Mouse (Mus musculus) embryonic facial prominence, embryonic 14.5 days (tissue): Measurements from ENCODE around the gene Tpra1. TPM values are rescaled to one million over a fixed set of nuclear protein-coding genes. Genes with fewer than 3 reads are reported as not detected.

ENCODE experiments used
- ATAC-seq: fragments of 200-750 bp; cut with Nextera tagmentation; 2 replicates; pipeline ENCODE4 v1.8.0; 2017; ENCODE audit warnings: low read depth, moderate number of reproducible peaks, moderate TSS enrichment
- DNase-seq: peaks from one replicate; pipeline ENCODE4 v3.0.0-alpha.2; 2015; ENCODE audit warnings: low spot score
- H3K27ac ChIP-seq: fragments of 300-500 bp; sonication (generic); replicated peaks from 2 replicates; pipeline ENCODE4 v1.5.1; 2014; ENCODE audit warnings: low read depth, mild to moderate bottlenecking, low read length, moderate library complexity
- H3K27me3 ChIP-seq: fragments of 300-500 bp; sonication (generic); replicated peaks from 2 replicates; pipeline ENCODE4 v1.6.1; 2014; ENCODE audit warnings: low read length; ENCODE audit not compliant: control insufficient read depth, insufficient read depth
- H3K36me3 ChIP-seq: fragments of 300-500 bp; sonication (generic); 2 replicates; pipeline ENCODE4 v1.6.1; 2014; ENCODE audit warnings: low read length, mixed read lengths; ENCODE audit not compliant: control insufficient read depth, insufficient read depth
- H3K4me1 ChIP-seq: fragments of 300-500 bp; sonication (generic); 2 replicates; pipeline ENCODE4 v1.6.1; 2014; ENCODE audit warnings: antibody characterized with exemption, low read length; ENCODE audit not compliant: control insufficient read depth, insufficient read depth
- H3K4me2 ChIP-seq: fragments of 300-500 bp; sonication (generic); 2 replicates; pipeline ENCODE4 v1.6.1; 2014; ENCODE audit warnings: low read depth, mild to moderate bottlenecking, low read length, moderate library complexity, mixed read lengths
- H3K4me3 ChIP-seq: fragments of 300-500 bp; sonication (generic); 2 replicates; pipeline ENCODE4 v1.5.1; 2014; ENCODE audit warnings: low read depth, mild to moderate bottlenecking, low read length
- H3K9ac ChIP-seq: fragments of 300-500 bp; sonication (generic); 2 replicates; pipeline ENCODE4 v1.6.1; 2014; ENCODE audit warnings: low read depth, mild to moderate bottlenecking, low read length, moderate library complexity, mixed read lengths
- H3K9me3 ChIP-seq: fragments of 300-500 bp; sonication (generic); 2 replicates; pipeline ENCODE4 v1.6.1; 2016; ENCODE audit warnings: low read length; ENCODE audit not compliant: control insufficient read depth
- WGBS: fragments of 180-500 bp; shearing (Covaris S2); extraction: QIAGEN DNeasy Blood & Tissue Kit; methylation state at CpG from one replicate; pipeline ENCODE4 v1.1.7; 2014; 5-methylcytosine and 5-hydroxymethylcytosine counted together
- polyA plus RNA-seq: library from polyadenylated mRNA; unstranded; fragments of >200 nt; fragmentation: Nextera tagmentation; extraction: Ambion mirVana; gene quantifications from 2 replicates; pipeline ENCODE4 v1.2.1, GENCODE M21; 2014

Tpra1 gene
- 44.9 and 52.1 TPM in 2 replicates for polyA plus RNA-seq

DNA sequence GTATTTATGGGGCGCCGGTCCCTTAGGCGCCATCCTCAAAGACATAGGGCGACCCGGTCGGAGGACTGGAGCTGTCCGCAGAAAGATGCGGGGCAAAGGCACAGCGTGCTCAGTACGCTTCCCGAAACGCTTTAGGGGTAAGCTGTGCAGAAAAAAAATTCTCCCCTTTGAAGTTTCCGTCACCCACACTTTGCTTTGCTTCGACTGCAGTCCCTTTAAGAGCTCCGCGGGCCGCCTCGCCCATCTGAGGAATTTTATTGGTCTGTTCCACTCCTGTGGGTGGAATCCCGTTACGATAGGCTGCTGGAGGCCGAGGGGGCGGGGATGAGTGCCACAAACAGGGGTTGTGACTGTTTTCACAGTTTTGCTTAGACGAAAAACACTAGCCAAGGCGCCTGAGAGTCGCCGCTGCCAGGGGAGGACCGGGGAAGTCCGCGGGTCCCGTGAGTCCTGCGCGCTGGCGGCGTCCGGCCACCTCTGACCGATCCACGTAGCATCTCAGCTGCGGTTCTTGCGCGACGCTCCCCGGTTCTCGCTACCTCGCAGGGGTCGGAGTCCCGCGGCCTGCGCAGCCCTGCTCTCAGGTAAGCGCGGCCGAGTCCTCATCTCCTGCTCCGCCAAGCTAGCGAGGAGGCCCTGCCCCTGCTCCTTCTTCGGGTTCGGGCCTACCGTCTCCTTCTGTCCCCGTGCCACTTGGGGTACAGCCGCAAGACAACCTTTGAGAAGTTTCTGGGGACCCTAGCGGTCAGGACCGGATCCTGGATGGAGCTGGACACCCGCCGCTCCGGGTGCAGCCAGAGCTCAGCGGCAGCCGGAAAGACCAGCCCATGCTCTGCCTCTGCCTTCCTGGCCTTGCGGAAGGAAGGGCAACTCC, at the start of gene Tpra1:
Gene Tpra1, plus strand, starts transcription at position 305 of the 874 bp plus-strand sequence.
- H3K4me1 ChIP-seq = peaks cover 21% of the 10 kb centered on the region
- WGBS = under 1% methylated on average over 50 of the region's 66 CpGs
- H3K4me2 ChIP-seq = peak within 1 kb of the TSS; percentile 85
- peak within 1 kb of the TSS; percentile 86 for H3K27ac ChIP-seq
- no peaks in the 10 kb centered on the region for H3K36me3 ChIP-seq
- no peaks in the 10 kb centered on the region for H3K9me3 ChIP-seq
- H3K27me3 ChIP-seq = no peaks in the 10 kb centered on the region
- DNase-seq = peak; percentile 99
- peak within 1 kb of the TSS; percentile 85 for H3K9ac ChIP-seq
- peak within 1 kb of the TSS; percentile 77 for H3K4me3 ChIP-seq
- ATAC-seq = peak; percentile 94

DNA sequence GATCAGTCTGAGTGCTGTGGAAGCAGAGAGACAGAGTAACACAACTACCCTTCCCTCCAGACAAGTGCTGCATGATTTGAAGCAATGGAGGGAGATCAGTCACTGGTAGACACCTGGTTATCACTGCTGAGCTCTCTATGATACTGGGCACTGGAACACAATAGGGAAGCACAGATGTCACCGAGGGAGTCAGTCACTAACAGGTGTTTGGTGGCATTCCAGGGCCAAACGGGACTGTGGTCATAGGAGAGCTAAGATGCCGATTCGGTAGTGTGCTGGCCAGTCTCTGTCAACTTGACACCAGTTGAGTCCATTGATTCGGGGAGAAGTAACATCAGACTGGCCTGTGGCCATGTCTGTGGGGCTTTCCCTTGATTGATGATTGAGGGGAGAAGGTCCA, 47.5 kb upstream of the Tpra1 start:
- ATAC-seq (no peak), DNase-seq (no peak)
- 68% methylated on average over 5 of the region's 5 CpGs for WGBS
- Histone ChIP-seq H3K27me3 (no peaks in the 10 kb centered on the region), H3K4me2 (no peak overlapping the region), H3K4me1 (no peaks in the 10 kb centered on the region), H3K4me3 (no peak overlapping the region), H3K9ac (no peak overlapping the region), H3K36me3 (peaks cover 8% of the 10 kb centered on the region), H3K9me3 (no peaks in the 10 kb centered on the region), H3K27ac (no peak overlapping the region)

DNA sequence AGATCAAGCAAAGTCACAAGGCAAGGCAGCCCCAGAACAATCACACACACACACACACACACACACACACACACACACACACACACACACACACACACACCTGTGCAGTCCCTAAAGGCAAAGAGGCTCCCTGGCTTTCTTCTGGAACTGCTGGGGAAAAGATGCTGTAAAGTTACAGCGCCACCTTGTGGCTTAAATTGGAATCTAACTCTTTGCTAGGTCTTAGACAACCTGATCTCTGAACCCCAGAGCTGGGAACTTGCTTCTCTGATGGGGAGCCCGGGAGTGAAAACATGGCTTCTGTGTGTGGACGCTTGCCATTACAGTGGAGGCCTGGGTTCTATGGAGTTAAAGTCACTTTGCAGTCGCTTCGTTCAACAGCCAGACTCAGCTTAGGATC, 46.4 kb upstream of the Tpra1 start:
- no peaks in the 10 kb centered on the region for H3K4me1 ChIP-seq
- peak; percentile 76 for DNase-seq
- no peaks in the 10 kb centered on the region for H3K9me3 ChIP-seq
- H3K4me2 ChIP-seq = no peak overlapping the region
- WGBS = 21% methylated on average over 5 of the region's 5 CpGs
- ATAC-seq = peak; percentile 50
- H3K27me3 ChIP-seq = no peaks in the 10 kb centered on the region
- peaks cover 5% of the 10 kb centered on the region; the same call in 1 of the 2 replicates for H3K36me3 ChIP-seq
- H3K4me3 ChIP-seq = no peak overlapping the region
- no peak overlapping the region for H3K27ac ChIP-seq
- no peak overlapping the region for H3K9ac ChIP-seq

DNA sequence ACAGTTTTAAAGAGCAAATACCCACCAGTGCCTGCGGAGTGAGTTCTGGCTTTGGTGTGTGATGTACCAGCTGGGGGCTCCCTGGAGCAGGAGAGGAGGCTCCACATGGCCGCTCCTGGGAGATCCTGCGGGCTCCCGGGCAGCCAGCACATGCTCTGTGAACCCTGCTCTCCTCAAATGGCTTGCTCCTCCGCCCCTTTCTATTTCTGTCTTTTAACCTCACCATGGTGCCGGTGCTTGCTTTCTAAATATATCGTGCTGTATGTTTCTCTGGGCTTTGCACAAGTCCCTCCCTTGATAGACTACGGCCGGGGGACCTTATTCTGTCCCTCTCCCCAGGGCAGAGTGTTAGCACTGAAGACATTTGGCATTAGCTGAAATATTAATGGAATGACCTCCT, 44.8 kb upstream of the Tpra1 start:
- H3K4me3 ChIP-seq = no peak overlapping the region
- H3K9me3 ChIP-seq = no peaks in the 10 kb centered on the region; the same call in 1 of the 2 replicates
- H3K4me1 ChIP-seq = no peaks in the 10 kb centered on the region
- H3K27ac ChIP-seq = no peak overlapping the region
- H3K36me3 ChIP-seq = peaks cover 12% of the 10 kb centered on the region
- DNase-seq = peak; percentile 63
- no peak overlapping the region for H3K4me2 ChIP-seq
- WGBS = 42% methylated on average over 9 of the region's 9 CpGs
- H3K9ac ChIP-seq = no peak overlapping the region
- ATAC-seq = peak; percentile 41
- no peaks in the 10 kb centered on the region for H3K27me3 ChIP-seq

DNA sequence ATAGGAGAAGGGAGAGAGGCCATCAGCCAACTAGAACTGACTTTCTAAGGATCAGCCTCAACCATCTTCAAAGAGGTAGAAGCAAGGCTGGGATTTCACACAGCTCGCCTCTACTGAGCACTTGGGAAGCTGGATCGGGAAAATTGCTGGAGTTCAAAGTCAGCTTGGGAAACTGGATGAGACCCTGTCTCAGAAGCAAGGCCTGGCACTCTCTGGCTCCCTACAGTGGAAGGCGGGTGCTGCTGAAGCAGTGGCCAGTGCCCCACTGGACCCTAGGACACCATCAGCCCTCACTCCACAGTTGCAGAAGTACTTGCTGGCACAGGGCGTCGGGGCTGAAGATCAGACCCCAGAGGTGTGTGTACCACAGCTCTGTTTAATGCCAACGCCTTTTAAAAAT, 44.2 kb upstream of the Tpra1 start:
- Histone ChIP-seq H3K9ac (0 out of 2 replicates have a peak overlapping the region, but pooled peaks have one; percentile 1), H3K27ac (no peak overlapping the region), H3K4me3 (no peak overlapping the region), H3K4me2 (no peak overlapping the region), H3K4me1 (no peaks in the 10 kb centered on the region), H3K9me3 (no peaks in the 10 kb centered on the region; the same call in 1 of the 2 replicates), H3K27me3 (no peaks in the 10 kb centered on the region), H3K36me3 (peaks cover 16% of the 10 kb centered on the region)
- 88% methylated on average over 6 of the region's 6 CpGs for WGBS
- ATAC-seq (no peak), DNase-seq (no peak)

DNA sequence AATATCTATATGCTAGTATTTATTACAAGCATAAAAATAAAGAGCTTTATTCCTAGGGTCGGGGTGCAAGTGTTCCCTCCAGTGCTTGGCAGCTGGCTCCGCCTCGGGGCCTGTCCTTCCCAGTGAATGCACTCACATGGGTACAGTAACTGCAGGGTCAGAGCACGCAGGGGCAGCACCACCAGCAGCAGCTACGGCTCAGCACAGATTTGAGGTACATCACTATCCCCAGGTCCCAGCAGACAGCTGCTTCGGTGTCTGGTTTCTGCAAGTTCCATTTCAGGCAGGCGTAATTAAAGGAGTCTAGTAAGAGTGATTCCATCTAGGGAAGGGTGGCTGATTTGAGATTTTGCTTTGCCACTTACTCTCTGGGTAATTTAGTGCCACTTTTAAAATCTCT, 43.7 kb upstream of the Tpra1 start:
- H3K4me3 ChIP-seq = no peak overlapping the region
- 0 out of 2 replicates have a peak overlapping the region, but pooled peaks have one; percentile 34 for H3K9ac ChIP-seq
- no peak overlapping the region for H3K27ac ChIP-seq
- ATAC-seq = peak; percentile 53
- H3K27me3 ChIP-seq = no peaks in the 10 kb centered on the region
- no peaks in the 10 kb centered on the region; the same call in 1 of the 2 replicates for H3K9me3 ChIP-seq
- peaks cover 21% of the 10 kb centered on the region for H3K36me3 ChIP-seq
- peak; percentile 60 for DNase-seq
- no peak overlapping the region for H3K4me2 ChIP-seq
- no peaks in the 10 kb centered on the region for H3K4me1 ChIP-seq
- 49% methylated on average over 7 of the region's 7 CpGs for WGBS

DNA sequence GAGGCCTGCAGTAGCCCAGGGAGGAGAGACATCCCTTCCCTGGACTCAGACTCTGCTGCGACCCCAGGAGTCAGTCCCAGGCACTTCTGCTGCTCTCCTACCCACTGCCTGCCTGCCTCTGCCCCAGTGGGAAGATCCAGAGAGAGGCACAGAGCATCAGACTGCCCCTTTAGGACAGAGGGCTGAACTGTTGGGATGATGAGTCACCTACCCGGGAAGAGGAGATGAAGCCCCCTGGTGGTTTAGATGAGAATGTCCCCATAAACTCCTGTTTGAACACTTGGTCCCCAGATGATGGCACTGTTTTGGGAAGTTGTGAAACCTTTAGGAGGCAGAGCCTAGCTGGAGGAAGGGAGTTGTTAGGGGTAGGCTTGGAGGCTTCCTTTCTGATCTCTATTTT, 41.1 kb upstream of the Tpra1 start:
- H3K36me3 ChIP-seq = peaks cover 37% of the 10 kb centered on the region
- H3K9me3 ChIP-seq = no peaks in the 10 kb centered on the region; the same call in 1 of the 2 replicates
- no peak for ATAC-seq
- H3K4me3 ChIP-seq = no peak overlapping the region
- no peaks in the 10 kb centered on the region for H3K27me3 ChIP-seq
- H3K4me2 ChIP-seq = no peak overlapping the region
- no peak overlapping the region for H3K9ac ChIP-seq
- peak; percentile 68 for DNase-seq
- H3K27ac ChIP-seq = no peak overlapping the region
- no peaks in the 10 kb centered on the region for H3K4me1 ChIP-seq
- 0% methylated on average over 2 of the region's 2 CpGs for WGBS

DNA sequence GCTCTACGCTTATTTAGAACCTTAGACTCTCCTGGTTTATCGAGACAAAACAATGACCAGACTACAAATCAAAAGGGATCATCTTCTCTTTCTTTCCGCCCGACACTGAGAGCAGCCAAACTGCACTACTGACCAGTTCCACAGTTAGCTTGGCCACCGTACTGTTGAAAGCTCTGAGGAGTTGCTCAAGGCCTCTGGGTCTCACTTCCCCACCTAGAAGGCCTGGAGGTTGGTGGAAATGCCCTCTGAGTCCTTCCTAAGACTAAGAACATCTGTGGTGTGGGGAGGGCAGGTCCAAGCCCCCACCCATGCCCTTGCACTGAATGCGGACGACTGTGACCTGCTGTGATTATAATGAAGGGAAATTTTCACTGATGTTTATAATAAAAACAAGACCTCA, 36.3 kb upstream of the Tpra1 start:
- ATAC-seq (no peak), DNase-seq (no peak)
- H3K4me3 ChIP-seq = no peak overlapping the region
- 80% methylated on average over 7 of the region's 7 CpGs for WGBS
- H3K9me3 ChIP-seq = no peaks in the 10 kb centered on the region; the same call in 1 of the 2 replicates
- no peak overlapping the region for H3K9ac ChIP-seq
- no peaks in the 10 kb centered on the region for H3K4me1 ChIP-seq
- no peak overlapping the region for H3K4me2 ChIP-seq
- H3K27me3 ChIP-seq = no peaks in the 10 kb centered on the region
- peaks cover 37% of the 10 kb centered on the region for H3K36me3 ChIP-seq
- no peak overlapping the region for H3K27ac ChIP-seq
